Mouse (Mus musculus): ENCODE measurements at regions not wholly inside any gene's neighbourhood (a gene's known extent, or its start where the extent isn't known, plus 50 kb on each side); places are given as distances from the start of the nearest gene placed in this dataset.

GRCm38 (mm10) chr6:31630009-31630408 lies 66.2 kb upstream of the Podxl start:
- no peak for DNase-seq

DNA sequence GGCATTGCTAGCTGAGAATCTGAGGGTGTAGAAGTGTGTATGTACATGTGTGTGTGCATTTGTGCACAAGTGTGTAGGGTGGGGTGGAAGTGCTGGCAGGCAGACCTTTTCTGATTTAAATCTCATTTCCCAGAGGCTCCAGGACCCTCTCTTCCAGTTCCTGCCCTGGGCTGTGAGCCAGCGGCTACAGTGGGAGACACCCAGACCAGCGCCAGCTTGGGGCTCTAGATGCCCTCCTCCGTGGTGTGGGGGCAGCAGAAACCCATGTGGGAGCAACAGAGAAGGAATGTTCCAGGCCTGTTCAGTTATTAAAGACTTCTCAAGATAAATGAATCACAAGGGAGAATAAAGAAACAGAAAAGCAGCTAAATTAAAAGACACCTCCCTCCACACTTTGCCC lies 64.1 kb upstream of the Podxl start:
- 65% methylated on average over 3 of the region's 3 CpGs for WGBS
- Histone ChIP-seq H3K27ac (ENCODE audit: insufficient read depth, low read depth, low read length) (no peak overlapping the region), H3K27me3 (replicated peaks; ENCODE audit: control insufficient read depth, insufficient read depth, low read length) (no peaks in the 10 kb centered on the region), H3K4me3 (ENCODE audit: insufficient read depth, low read depth, low read length) (no peak overlapping the region), H3K36me3 (ENCODE audit: control insufficient read depth, insufficient read depth, low read length) (no peaks in the 10 kb centered on the region), H3K4me1 (ENCODE audit: control insufficient read depth, insufficient read depth, low read length) (no peaks in the 10 kb centered on the region)
- TF ChIP-seq POLR2A (IDR thresholded peaks at IDR 0.05; ENCODE audit: low read depth, low read length): no peak
- no peak for TF ChIP-seq CTCF (conservative IDR thresholded peaks at IDR 0.05; ENCODE audit: insufficient read depth, insufficient read length, low read depth, low read length)
- DNase-seq: no peak

More at GRCm38 (mm10) chr6:31630009-31630408, 66.2 kb upstream of the Podxl start:
- no peak for TF ChIP-seq CTCF (conservative IDR thresholded peaks at IDR 0.05; ENCODE audit: insufficient read depth, insufficient read length, low read depth, low read length)
- no peak for TF ChIP-seq POLR2A (IDR thresholded peaks at IDR 0.05; ENCODE audit: low read depth, low read length)
- Histone ChIP-seq H3K27ac (ENCODE audit: insufficient read depth, low read depth, low read length) (no peak overlapping the region), H3K36me3 (ENCODE audit: control insufficient read depth, insufficient read depth, low read length) (no peaks in the 10 kb centered on the region), H3K4me3 (ENCODE audit: insufficient read depth, low read depth, low read length) (no peak overlapping the region), H3K4me1 (ENCODE audit: control insufficient read depth, insufficient read depth, low read length) (no peaks in the 10 kb centered on the region), H3K27me3 (replicated peaks; ENCODE audit: control insufficient read depth, insufficient read depth, low read length) (no peaks in the 10 kb centered on the region)
- 67% methylated on average over 4 of the region's 4 CpGs for WGBS

DNA sequence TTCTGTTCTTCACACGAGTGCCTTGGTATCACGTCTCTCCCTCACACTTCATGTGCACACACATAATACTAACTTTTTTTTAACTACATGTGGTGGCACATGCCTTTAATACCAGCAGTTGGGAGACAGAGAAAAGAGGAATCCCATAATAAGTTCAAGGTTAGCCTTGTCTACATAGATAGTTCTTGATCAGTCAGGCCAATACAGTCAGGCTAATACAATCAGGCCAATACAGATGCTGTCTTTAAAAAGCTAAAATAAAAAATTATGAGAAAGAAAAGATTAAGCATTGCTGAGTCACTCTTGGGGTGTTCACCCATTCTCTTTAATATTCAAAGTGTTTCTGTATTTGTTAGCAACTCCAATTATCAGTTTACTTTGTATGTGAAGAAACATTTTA lies 61.3 kb upstream of the Podxl start:
- Histone ChIP-seq H3K36me3 (ENCODE audit: control insufficient read depth, insufficient read depth, low read length) (no peaks in the 10 kb centered on the region), H3K4me1 (ENCODE audit: control insufficient read depth, insufficient read depth, low read length) (no peaks in the 10 kb centered on the region), H3K4me3 (ENCODE audit: insufficient read depth, low read depth, low read length) (no peak overlapping the region), H3K27ac (ENCODE audit: insufficient read depth, low read depth, low read length) (no peak overlapping the region), H3K27me3 (replicated peaks; ENCODE audit: control insufficient read depth, insufficient read depth, low read length) (no peaks in the 10 kb centered on the region)
- no peak for DNase-seq
- WGBS: 75% methylated on average over 2 of the region's 2 CpGs
- TF ChIP-seq CTCF (conservative IDR thresholded peaks at IDR 0.05; ENCODE audit: insufficient read depth, insufficient read length, low read depth, low read length) (no peak), POLR2A (IDR thresholded peaks at IDR 0.05; ENCODE audit: low read depth, low read length) (no peak)

GRCm38 (mm10) chr6:31624374-31624773 lies 60.6 kb upstream of the Podxl start:
- H3K27ac ChIP-seq (ENCODE audit: insufficient read depth, low read depth, low read length): peak overlapping the region; percentile 34; the same call in 1 of the 2 replicates

GRCm38 (mm10) chr6:31621023-31621422 lies 57.2 kb upstream of the Podxl start:
- TF ChIP-seq CTCF (conservative IDR thresholded peaks at IDR 0.05; ENCODE audit: insufficient read depth, insufficient read length, low read depth, low read length) (no peak), POLR2A (IDR thresholded peaks at IDR 0.05; ENCODE audit: low read depth, low read length) (no peak)
- Histone ChIP-seq H3K4me3 (ENCODE audit: insufficient read depth, low read depth, low read length) (no peak overlapping the region), H3K27ac (ENCODE audit: insufficient read depth, low read depth, low read length) (no peak overlapping the region), H3K4me1 (ENCODE audit: control insufficient read depth, insufficient read depth, low read length) (no peaks in the 10 kb centered on the region), H3K36me3 (ENCODE audit: control insufficient read depth, insufficient read depth, low read length) (no peaks in the 10 kb centered on the region), H3K27me3 (replicated peaks; ENCODE audit: control insufficient read depth, insufficient read depth, low read length) (no peaks in the 10 kb centered on the region)
- WGBS: 30% methylated on average over 6 of the region's 6 CpGs
- DNase-seq: no peak

More at GRCm38 (mm10) chr6:31624374-31624773, 60.6 kb upstream of the Podxl start:
- Histone ChIP-seq H3K27me3 (replicated peaks; ENCODE audit: control insufficient read depth, insufficient read depth, low read length) (no peaks in the 10 kb centered on the region), H3K4me1 (ENCODE audit: control insufficient read depth, insufficient read depth, low read length) (no peaks in the 10 kb centered on the region), H3K4me3 (ENCODE audit: insufficient read depth, low read depth, low read length) (no peak overlapping the region), H3K36me3 (ENCODE audit: control insufficient read depth, insufficient read depth, low read length) (no peaks in the 10 kb centered on the region)
- 66% methylated on average over 10 of the region's 10 CpGs for WGBS
- TF ChIP-seq CTCF (conservative IDR thresholded peaks at IDR 0.05; ENCODE audit: insufficient read depth, insufficient read length, low read depth, low read length) (no peak), POLR2A (IDR thresholded peaks at IDR 0.05; ENCODE audit: low read depth, low read length) (no peak)
- DNase-seq: peak; percentile 44

DNA sequence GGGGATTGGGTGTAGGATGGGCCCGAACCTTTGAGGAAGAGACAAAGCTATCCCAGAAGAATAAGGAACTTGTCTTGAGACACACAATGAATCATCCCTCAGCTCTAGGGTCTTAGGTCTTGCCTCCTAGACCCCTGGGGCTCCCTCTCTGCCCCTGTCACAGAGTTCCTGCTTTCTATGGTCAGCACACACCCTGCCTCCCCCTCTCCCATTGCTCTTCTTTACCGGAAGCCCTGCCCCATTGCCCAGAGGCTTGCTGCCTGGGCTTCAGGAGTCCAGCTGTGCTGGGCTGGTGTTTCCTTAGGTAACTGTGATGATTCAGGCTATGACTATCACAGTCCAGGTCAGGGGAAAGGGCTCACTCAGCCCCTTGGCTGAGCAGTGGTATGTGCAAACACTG lies 55.1 kb upstream of the Podxl start:
- Histone ChIP-seq H3K27ac (ENCODE audit: insufficient read depth, low read depth, low read length) (no peak overlapping the region), H3K36me3 (ENCODE audit: control insufficient read depth, insufficient read depth, low read length) (no peaks in the 10 kb centered on the region), H3K4me3 (ENCODE audit: insufficient read depth, low read depth, low read length) (no peak overlapping the region), H3K27me3 (replicated peaks; ENCODE audit: control insufficient read depth, insufficient read depth, low read length) (no peaks in the 10 kb centered on the region), H3K4me1 (ENCODE audit: control insufficient read depth, insufficient read depth, low read length) (no peaks in the 10 kb centered on the region)
- WGBS: 64% methylated on average over 2 of the region's 2 CpGs
- TF ChIP-seq CTCF (conservative IDR thresholded peaks at IDR 0.05; ENCODE audit: insufficient read depth, insufficient read length, low read depth, low read length) (no peak), POLR2A (IDR thresholded peaks at IDR 0.05; ENCODE audit: low read depth, low read length) (no peak)
- no peak for DNase-seq

DNA sequence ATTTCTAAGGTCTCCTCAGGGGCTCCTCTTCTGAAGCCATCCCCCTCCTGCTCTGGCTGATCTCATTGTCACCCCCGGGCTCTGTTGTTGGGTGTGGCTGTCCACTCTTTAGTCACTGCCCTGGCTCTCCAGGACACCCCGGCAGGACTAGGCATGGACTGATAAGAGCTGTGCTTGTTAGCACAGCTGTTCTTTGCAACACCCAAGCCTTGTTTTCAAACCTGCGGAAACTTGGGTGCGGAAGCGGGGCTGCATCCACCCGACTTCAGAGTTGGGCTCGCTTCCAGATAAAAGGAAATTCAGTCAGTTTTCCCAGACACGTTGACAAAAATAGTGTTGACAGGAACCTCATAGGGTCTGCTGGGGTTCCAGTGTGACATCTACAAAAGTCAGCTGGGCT lies 53.6 kb upstream of the Podxl start:
- Histone ChIP-seq H3K4me1 (ENCODE audit: control insufficient read depth, insufficient read depth, low read length) (0 out of 2 replicates have a peak, but pooled peaks cover 2% of the 10 kb centered on the region), H3K27me3 (replicated peaks; ENCODE audit: control insufficient read depth, insufficient read depth, low read length) (no peaks in the 10 kb centered on the region), H3K27ac (ENCODE audit: insufficient read depth, low read depth, low read length) (peak overlapping the region; percentile 78; the same call in 1 of the 2 replicates), H3K36me3 (ENCODE audit: control insufficient read depth, insufficient read depth, low read length) (no peaks in the 10 kb centered on the region), H3K4me3 (ENCODE audit: insufficient read depth, low read depth, low read length) (no peak overlapping the region)
- WGBS: 62% methylated on average over 8 of the region's 8 CpGs
- TF ChIP-seq POLR2A (IDR thresholded peaks at IDR 0.05; ENCODE audit: low read depth, low read length) (no peak), CTCF (conservative IDR thresholded peaks at IDR 0.05; ENCODE audit: insufficient read depth, insufficient read length, low read depth, low read length) (no peak)
- peak; percentile 83 for DNase-seq

Measured in kidney, adult 2 months (tissue).